ENCODE assay signal across 12 mouse cellular contexts in genomic region chr4:63231121-63231520, GRCm38 (mm10). TPM values are rescaled to one million over a fixed set of nuclear protein-coding genes. Genes with fewer than 3 reads are reported as not detected.
A peak's percentile ranks its signal among the peaks of the same experiment; 100 is the strongest.
DNase-seq lines count a peak whose midpoint lies in the region; ATAC-seq and TF ChIP-seq lines count a peak whose summit lies in the region.
"Had no signal": no experiment of that assay in that cellular context is flagged by ENCODE, and none has a peak within 500 bp of the region (broad histone marks: within the 10 kb centered on the region; RNA-seq: fewer than 3 reads in every experiment).

No protein-coding gene starts in this region.

- peaks cover 75% of the 10 kb centered on the region for H3K4me1 ChIP-seq in kidney, adult 2 months (ENCODE audit: control insufficient read depth, insufficient read depth, low read length)
- peaks cover 56% of the 10 kb centered on the region for H3K4me1 ChIP-seq in kidney, embryonic 16.5 days (ENCODE audit: insufficient read depth, low read length)
- peaks cover 16% of the 10 kb centered on the region for H3K4me1 ChIP-seq in forebrain, embryonic 14.5 days (ENCODE audit: control insufficient read depth, insufficient read depth, low read length)

- ATAC-seq in kidney, embryonic 16.5 days (ENCODE audit: low FRiP score, low TSS enrichment) = no peak
- no peak for ATAC-seq in forebrain, embryonic 14.5 days
- ATAC-seq in erythroid progenitor cell, adult 5-6 weeks (replicated peaks; ENCODE audit: low FRiP score, poor library complexity, severe bottlenecking) = no peak

- TF ChIP-seq CTCF in kidney, adult 2 months (conservative IDR thresholded peaks at IDR 0.05; ENCODE audit: insufficient read depth, insufficient read length, low read depth, low read length) = no peak

- no peak overlapping the region for H3K9ac ChIP-seq in kidney, embryonic 16.5 days (replicated peaks; ENCODE audit: low read length)
- H3K9ac ChIP-seq in forebrain, embryonic 14.5 days (ENCODE audit: low read length) = no peak overlapping the region
- H3K9ac ChIP-seq: hindbrain, embryonic 13.5 days had no signal

- no peak overlapping the region for H3K4me2 ChIP-seq in kidney, embryonic 16.5 days (replicated peaks; ENCODE audit: low read depth, low read length)
- H3K4me2 ChIP-seq in forebrain, embryonic 14.5 days (ENCODE audit: low read length) = no peak overlapping the region
- H3K4me2 ChIP-seq: hindbrain, embryonic 13.5 days had no signal

- TF ChIP-seq POLR2A in kidney, adult 2 months (IDR thresholded peaks at IDR 0.05; ENCODE audit: low read depth, low read length) = no peak

- H3K27me3 ChIP-seq in kidney, adult 2 months (replicated peaks; ENCODE audit: control insufficient read depth, insufficient read depth, low read length) = no peaks in the 10 kb centered on the region
- no peaks in the 10 kb centered on the region for H3K27me3 ChIP-seq in kidney, embryonic 16.5 days (ENCODE audit: insufficient read depth, low read length)
- no peaks in the 10 kb centered on the region for H3K27me3 ChIP-seq in forebrain, embryonic 14.5 days (replicated peaks; ENCODE audit: control insufficient read depth, insufficient read depth, low read length)
- H3K27me3 ChIP-seq: hindbrain, embryonic 13.5 days had no signal

- peak; percentile 87 for DNase-seq in kidney, adult 2 months
- DNase-seq in adrenal gland, postnatal 14 days = peak; percentile 76
- peak; percentile 76 to 80 for DNase-seq in heart, adult 9 months (ENCODE audit: low spot score in 2 of 2)
- DNase-seq in lung, postnatal 10 days = peak; percentile 78
- DNase-seq in forebrain, embryonic 14.5 days (ENCODE audit: low spot score) = no peak
- DNase-seq in left cerebral cortex, adult 9 months (ENCODE audit: low spot score in 2 of 2) = no peak
- DNase-seq: thymus, adult 2 months had no signal

- WGBS in kidney, adult 2 months = 36% methylated on average over 1 of the region's 1 CpGs
- WGBS in kidney, embryonic 16.5 days = 74% methylated on average over 1 of the region's 1 CpGs
- 63% methylated on average over 1 of the region's 1 CpGs for WGBS in forebrain, embryonic 14.5 days

- no peak overlapping the region for H3K4me3 ChIP-seq in kidney, adult 2 months (ENCODE audit: insufficient read depth, low read depth, low read length)
- no peak overlapping the region for H3K4me3 ChIP-seq in kidney, embryonic 16.5 days (ENCODE audit: low read length)
- no peak overlapping the region for H3K4me3 ChIP-seq in forebrain, embryonic 14.5 days (ENCODE audit: low read depth, low read length)
- H3K4me3 ChIP-seq: hindbrain, embryonic 13.5 days had no signal

- no peaks in the 10 kb centered on the region for H3K9me3 ChIP-seq in kidney, embryonic 16.5 days (ENCODE audit: low read length)
- H3K9me3 ChIP-seq in forebrain, embryonic 14.5 days (replicated peaks; ENCODE audit: control insufficient read depth, low read length) = no peaks in the 10 kb centered on the region
- H3K9me3 ChIP-seq: hindbrain, embryonic 13.5 days had no signal

- H3K27ac ChIP-seq in kidney, adult 2 months (ENCODE audit: insufficient read depth, low read depth, low read length) = peak overlapping the region; percentile 96
- H3K27ac ChIP-seq in kidney, embryonic 16.5 days (ENCODE audit: low read length) = no peak overlapping the region
- H3K27ac ChIP-seq in forebrain, embryonic 14.5 days (ENCODE audit: low read depth, low read length) = no peak overlapping the region

- no peaks in the 10 kb centered on the region for H3K36me3 ChIP-seq in kidney, adult 2 months (ENCODE audit: control insufficient read depth, insufficient read depth, low read length)
- no peaks in the 10 kb centered on the region for H3K36me3 ChIP-seq in kidney, embryonic 16.5 days (ENCODE audit: insufficient read depth, low read length)
- H3K36me3 ChIP-seq in forebrain, embryonic 14.5 days (ENCODE audit: control insufficient read depth, insufficient read depth, low read length) = no peaks in the 10 kb centered on the region
- H3K36me3 ChIP-seq: hindbrain, embryonic 13.5 days had no signal

RNA-seq across cellular contexts. Expression of gene Col27a1, which starts 17.3 kb away (rescaled TPM):
- 23.1 and 31.7 TPM in 2 replicates for polyA plus RNA-seq in kidney, adult 2 months (2012; rRNA removed)
- polyA plus RNA-seq in kidney, embryonic 16.5 days (2015; fragmentation: Nextera tagmentation; extraction: Ambion mirVana) = 7.3 and 7.8 TPM in 2 replicates
- 8.1 and 9.2 TPM in 2 replicates for total RNA-seq in adrenal gland, postnatal 14 days (2021)
- polyA plus RNA-seq in forebrain, embryonic 14.5 days (2014; fragmentation: Nextera tagmentation; extraction: Ambion mirVana) = 0.57 and 1.0 TPM in 2 replicates
- 0.36 and 0.42 TPM in 2 replicates for total RNA-seq in erythroid progenitor cell, adult 5-6 weeks (2015; ENCODE audit: low replicate concordance)
- under 0.01 TPM in 1 of 2 replicates, not detected in the other for total RNA-seq in erythroid progenitor cell, adult 5-6 weeks (2017; ENCODE audit: low replicate concordance)

RNA-seq across cellular contexts. Expression of gene Kif12, which starts 59.2 kb away (rescaled TPM):
- 187 and 263 TPM in 2 replicates for polyA plus RNA-seq in kidney, adult 2 months (2012; rRNA removed)
- 147 and 153 TPM in 2 replicates for polyA plus RNA-seq in kidney, embryonic 16.5 days (2015; fragmentation: Nextera tagmentation; extraction: Ambion mirVana)
- total RNA-seq in adrenal gland, postnatal 14 days (2021) = not detected in 2 replicates
- polyA plus RNA-seq in forebrain, embryonic 14.5 days (2014; fragmentation: Nextera tagmentation; extraction: Ambion mirVana) = not detected in 2 replicates
- not detected in 2 replicates for total RNA-seq in erythroid progenitor cell, adult 5-6 weeks (2015; ENCODE audit: low replicate concordance)
- total RNA-seq in erythroid progenitor cell, adult 5-6 weeks (2017; ENCODE audit: low replicate concordance) = not detected in 2 replicates
- total RNA-seq: left cerebral cortex, postnatal 14 days; megakaryocyte-erythroid progenitor cell, adult 5-6 weeks had no signal
- polyA plus RNA-seq: hindbrain, embryonic 13.5 days had no signal

Comparison
In these comparisons a context has a peak if more than half of its experiments do, and no peak if none do; other contexts are left out.
1. DNase-seq: peak in kidney, adult 2 months (single experiment), adrenal gland, postnatal 14 days (single experiment), heart, adult 9 months (2 of 2) and lung, postnatal 10 days (single experiment); none in forebrain, embryonic 14.5 days (single experiment) and left cerebral cortex, adult 9 months (0 of 2).
2. RNA of gene Kif12, which starts 59.2 kb away (polyA plus RNA-seq): 187 to 263 TPM in kidney, adult 2 months and 147 to 153 TPM in kidney, embryonic 16.5 days; not detected in forebrain, embryonic 14.5 days; every median in the first group is over 100 times any median in the second.